Mouse (Mus musculus) CH12.LX (cell line): ENCODE data around the gene Ylpm1. TPM values are rescaled to one million over a fixed set of nuclear protein-coding genes. Genes with fewer than 3 reads are reported as not detected.

Experiments
- DNase-seq: peaks from one replicate; pipeline ENCODE4 v3.0.0-alpha.2; 2013; ENCODE audit errors: extremely low read depth
- H3K27ac ChIP-seq: 2 replicates; pipeline ENCODE4 v1.5.1; 2012; ENCODE audit warnings: low read depth, mild to moderate bottlenecking, control low read depth, moderate library complexity; ENCODE audit not compliant: insufficient read depth
- H3K27me3 ChIP-seq: replicated peaks from 2 replicates; pipeline ENCODE3; 2012; ENCODE audit warnings: inconsistent platforms
- H3K36me3 ChIP-seq, 2 experiments: replicated peaks in 1 of 2; 2 replicates each; pipeline versions ENCODE3 to v1.6.1; 2012; ENCODE audit warnings: inconsistent platforms in 1 of 2, low read length in 1 of 2, mild to moderate bottlenecking in 1 of 2, mixed read lengths in 1 of 2, moderate library complexity in 1 of 2; ENCODE audit not compliant: control insufficient read depth in 1 of 2, insufficient read depth in 1 of 2
- H3K4me1 ChIP-seq, 2 experiments: 2 replicates each; pipeline ENCODE4 v1.6.1; 2012; ENCODE audit warnings: inconsistent platforms in 1 of 2, moderate library complexity in 1 of 2; ENCODE audit not compliant: insufficient read depth in 2 of 2, control insufficient read depth in 1 of 2
- H3K4me2 ChIP-seq: 2 replicates; pipeline ENCODE4 v1.6.1; 2012; ENCODE audit warnings: low read depth, mild to moderate bottlenecking, control low read depth; ENCODE audit not compliant: poor library complexity, insufficient read depth, severe bottlenecking
- H3K4me3 ChIP-seq, 3 experiments: fragments of 150-350 bp in 1 of 3; sonication (generic) in 1 of 3; replicated peaks in 1 of 3; 2 replicates each; pipeline versions ENCODE3 to v1.5.1; 2011 to 2012; ENCODE audit warnings: low read depth in 2 of 3, low read length in 2 of 3, mild to moderate bottlenecking in 2 of 3, moderate library complexity in 2 of 3, control low read depth in 1 of 3, improper control_type of control experiment in 1 of 3, inconsistent platforms in 1 of 3, mixed read lengths in 1 of 3; ENCODE audit not compliant: poor library complexity in 1 of 3
- H3K79me2 ChIP-seq: replicated peaks from 2 replicates; pipeline ENCODE4 v1.6.1; 2012; ENCODE audit warnings: mild to moderate bottlenecking, moderate library complexity; ENCODE audit not compliant: control insufficient read depth, poor library complexity, insufficient read depth, severe bottlenecking; ENCODE audit errors: extremely low read depth
- H3K9ac ChIP-seq: 2 replicates; pipeline ENCODE4 v1.6.1; 2012; ENCODE audit warnings: low read depth, mild to moderate bottlenecking, control low read depth, moderate library complexity; ENCODE audit not compliant: insufficient read depth
- H3K9me3 ChIP-seq: replicated peaks from 2 replicates; pipeline ENCODE3; 2012; ENCODE audit warnings: low read length, inconsistent platforms, mixed read lengths
- BHLHE40 ChIP-seq: IDR thresholded peaks from 2 replicates; pipeline ENCODE4 v1.6.1; 2011; ENCODE audit warnings: mild to moderate bottlenecking, low read depth, low read length, improper control_type of control experiment
- CHD2 ChIP-seq: IDR thresholded peaks from 2 replicates; pipeline ENCODE4 v1.6.1; 2011; ENCODE audit warnings: low read length, improper control_type of control experiment
- CTCF ChIP-seq, 2 experiments: IDR thresholded peaks in 1 of 2; conservative IDR thresholded peaks in 1 of 2; 2 replicates each; pipeline ENCODE4 v1.5.1; 2011 to 2012; ENCODE audit warnings: low read depth in 2 of 2, low read length in 2 of 2, improper control_type of control experiment in 1 of 2, inconsistent platforms in 1 of 2, mild to moderate bottlenecking in 1 of 2, moderate library complexity in 1 of 2
- ELF1 ChIP-seq: IDR thresholded peaks from 2 replicates; pipeline ENCODE4 v1.6.1; 2014; ENCODE audit warnings: low read depth, mild to moderate bottlenecking, inconsistent platforms, low read length, improper control_type of control experiment
- IRF4 ChIP-seq: IDR thresholded peaks from 2 replicates; pipeline ENCODE4 v1.6.1; 2014; ENCODE audit warnings: low read depth, mild to moderate bottlenecking, inconsistent platforms, low read length, improper control_type of control experiment
- MAZ ChIP-seq: IDR thresholded peaks from 2 replicates; pipeline ENCODE4 v1.6.1; 2012; ENCODE audit warnings: low read depth, mild to moderate bottlenecking, inconsistent platforms, low read length, improper control_type of control experiment, moderate library complexity
- MXI1 ChIP-seq: IDR thresholded peaks from 2 replicates; pipeline ENCODE4 v1.6.1; 2011; ENCODE audit warnings: mild to moderate bottlenecking, low read depth, low read length, improper control_type of control experiment
- MYC ChIP-seq: IDR thresholded peaks from 2 replicates; pipeline ENCODE4 v1.6.1; 2011; ENCODE audit warnings: low read depth, mild to moderate bottlenecking, improper control_type of control experiment, low read length
- NELFE ChIP-seq: IDR thresholded peaks from 2 replicates; pipeline ENCODE4 v1.6.1; 2011; ENCODE audit warnings: low read depth, low read length, improper control_type of control experiment
- PAX5 ChIP-seq: IDR thresholded peaks from 2 replicates; pipeline ENCODE4 v1.6.1; 2012; ENCODE audit warnings: low read length, inconsistent platforms, mixed read lengths
- POLR2A ChIP-seq: IDR thresholded peaks from 2 replicates; pipeline ENCODE4 v1.6.1; 2011; ENCODE audit warnings: low read depth, mild to moderate bottlenecking, improper control_type of control experiment, low read length
- RCOR1 ChIP-seq: conservative IDR thresholded peaks from 2 replicates; pipeline ENCODE4 v1.6.1; 2012; ENCODE audit warnings: low read depth, mild to moderate bottlenecking, inconsistent platforms, low read length, improper control_type of control experiment
- SIN3A ChIP-seq: IDR thresholded peaks from 2 replicates; pipeline ENCODE4 v1.6.1; 2012; ENCODE audit warnings: low read length, improper control_type of control experiment, inconsistent platforms
- SMC3 ChIP-seq: IDR thresholded peaks from 2 replicates; pipeline ENCODE4 v1.6.1; 2011; ENCODE audit warnings: low read depth, low read length, improper control_type of control experiment
- UBTF ChIP-seq: IDR thresholded peaks from 2 replicates; pipeline ENCODE4 v1.6.1; 2012; ENCODE audit warnings: low read depth, mild to moderate bottlenecking, inconsistent platforms, low read length, improper control_type of control experiment, moderate library complexity
- ZC3H11A ChIP-seq: IDR thresholded peaks from 2 replicates; pipeline ENCODE4 v1.6.1; 2012; ENCODE audit warnings: low read depth, mild to moderate bottlenecking, inconsistent platforms, low read length, improper control_type of control experiment
- ZKSCAN1 ChIP-seq: IDR thresholded peaks from 2 replicates; pipeline ENCODE4 v1.6.1; 2012; ENCODE audit warnings: low read depth, inconsistent platforms, low read length, improper control_type of control experiment, borderline replicate concordance
- ZNF384 ChIP-seq: IDR thresholded peaks from 2 replicates; pipeline ENCODE4 v1.6.1; 2012; ENCODE audit warnings: low read depth, low read length, improper control_type of control experiment, inconsistent platforms
- dilution Hi-C: fragments of 300-500 bp; cut with MboI; formaldehyde crosslinking; loops from 2 replicates; pipeline ENCODE4 v1.14.3; 2020; ENCODE audit warnings: low sequenced_read_pairs; ENCODE audit not compliant: extremely low pct_unique_long_range_greater_than_20kb, extremely low pct_ligation_motif_present
- in situ Hi-C: fragments of 300-500 bp; cut with MboI; formaldehyde crosslinking; loops from 3 replicates; pipeline ENCODE4 v1.14.3; 2019; ENCODE audit warnings: low sequenced_read_pairs, low pct_ligation_motif_present, low pct_unique_long_range_greater_than_20kb, mixed read lengths
- polyA plus RNA-seq: library from polyadenylated mRNA; unstranded; fragments of >175 nt; gene quantifications from 2 replicates; pipeline ENCODE4 v1.2.1, GENCODE M21; 2012; ENCODE audit warnings: low read depth; ENCODE audit not compliant: insufficient read length
- total RNA-seq, 2 experiments: library from RNA; depleted of rRNA; stranded (reverse); fragments of 300-350 nt in 1 of 2; fragments of >200 nt in 1 of 2; gene quantifications; 2 replicates each; pipeline ENCODE4 v1.2.3; 2012 to 2014

The Ylpm1 gene
- total and polyA plus RNA-seq, 3 experiments, result 19.3 to 56.8 (median 20.1) TPM

GRCm38 (mm10) chr12:84995112-84995761, 884 bp upstream of the Ylpm1 start:
- Histone ChIP-seq H3K4me2 (peak overlapping the region; percentile 82), H3K27me3 (no peaks in the 10 kb centered on the region), H3K9ac (peak overlapping the region; percentile 79), H3K9me3 (peaks cover 3% of the 10 kb centered on the region), H3K27ac (no peak overlapping the region), H3K79me2 (peaks cover 36% of the 10 kb centered on the region), H3K4me3 (peak overlapping the region in 1 of 3 experiments; percentile 72), H3K36me3 (peaks cover 0 to 4% of the 10 kb centered on the region in 2 experiments), H3K4me1 (peaks cover 0 to 10% of the 10 kb centered on the region in 2 experiments; a peak in 2 of 4 replicates)
- TF ChIP-seq SIN3A (no peak), CHD2 (no peak), ZNF384 (peak; percentile 55)
- in situ Hi-C loops, result loop anchor here (25.0 kb wide), 1 partner anchor 183 kb away; no protein-coding TSS in a partner anchor
- DNase-seq, result no peak
- dilution Hi-C loops, result no loop called here

- Histone ChIP-seq H3K9ac (peak overlapping the region; percentile 87), H3K27ac (no peak overlapping the region), H3K4me2 (peak overlapping the region; percentile 84), H3K27me3 (no peaks in the 10 kb centered on the region), H3K4me3 (peak overlapping the region; percentile 72 to 92 (median 91)), H3K4me1 (peaks cover 0 to 13% of the 10 kb centered on the region in 2 experiments; a peak in 2 of 4 replicates), H3K79me2 (peaks cover 46% of the 10 kb centered on the region), H3K9me3 (peaks cover 3% of the 10 kb centered on the region), H3K36me3 (peaks cover 0 to 12% of the 10 kb centered on the region in 2 experiments)
- in situ Hi-C loops, result loop anchor here (25.0 kb wide), 1 partner anchor 184 kb away; no protein-coding TSS in a partner anchor
- dilution Hi-C loops, result no loop called here
- DNase-seq, result no peak
- TF ChIP-seq UBTF (peak; percentile 41; the same call in 1 of the 2 replicates), MYC (no peak)
Measured at GRCm38 (mm10) chr12:84996501-84997398, 629 bp downstream of the Ylpm1 start.

- TF ChIP-seq POLR2A, result no peak
- no peak for TF ChIP-seq MAZ
- TF ChIP-seq IRF4, result no peak
- TF ChIP-seq SMC3, result no peak
- TF ChIP-seq BHLHE40, result peak; percentile 59
- no peak for TF ChIP-seq PAX5
- no peak for TF ChIP-seq RCOR1
- no peak for TF ChIP-seq ELF1
- TF ChIP-seq NELFE, result no peak
- TF ChIP-seq CTCF (conservative IDR thresholded peaks at IDR 0.05 in 1 of 2, IDR thresholded peaks at IDR 0.05 in 1 of 2; ENCODE audit: low read depth in 2 of 2, low read length in 2 of 2), result no peak
- TF ChIP-seq ZC3H11A, result no peak
- TF ChIP-seq UBTF, result no peak
- TF ChIP-seq MXI1, result peak; percentile 63; the same call in 1 of the 2 replicates
- TF ChIP-seq SIN3A, result peak; percentile 86
- TF ChIP-seq ZKSCAN1, result no peak
- TF ChIP-seq, all 38 proteins: peak for 3
- Histone ChIP-seq H3K27me3 (no peaks in the 10 kb centered on the region), H3K4me2 (peak overlapping the region; percentile 94), H3K4me3 (peak overlapping the region; percentile 57 to 92 (median 72)), H3K27ac (no peak overlapping the region), H3K79me2 (peaks cover 64% of the 10 kb centered on the region), H3K9me3 (no peaks in the 10 kb centered on the region), H3K9ac (peak overlapping the region; percentile 87), H3K4me1 (peaks cover 0 to 15% of the 10 kb centered on the region in 2 experiments; a peak in 2 of 4 replicates), H3K36me3 (peaks cover 0 to 26% of the 10 kb centered on the region in 2 experiments)
- dilution Hi-C loops (no loop called here), in situ Hi-C loops (loop anchor here (25.0 kb wide), 1 partner anchor 187 kb away; no protein-coding TSS in a partner anchor)
- no peak for DNase-seq
Measured at GRCm38 (mm10) chr12:84999053-84999452, 2.9 kb downstream of the Ylpm1 start.
